Mouse (Mus musculus): Measurements from ENCODE around the gene Dhrs7. TPM values are rescaled to one million over a fixed set of nuclear protein-coding genes. Genes with fewer than 3 reads are reported as not detected.

Gene Dhrs7
- total RNA-seq, 1 experiment from 2014 or later = 262 TPM

- no peak for ATAC-seq (ENCODE audit: extremely low read depth, insufficient number of reproducible peaks, low FRiP score, poor library complexity, severe bottlenecking)
Observed at GRCm38 (mm10) chr12:72666015-72666414, 1.3 kb upstream of the Dhrs7 start.

DNA sequence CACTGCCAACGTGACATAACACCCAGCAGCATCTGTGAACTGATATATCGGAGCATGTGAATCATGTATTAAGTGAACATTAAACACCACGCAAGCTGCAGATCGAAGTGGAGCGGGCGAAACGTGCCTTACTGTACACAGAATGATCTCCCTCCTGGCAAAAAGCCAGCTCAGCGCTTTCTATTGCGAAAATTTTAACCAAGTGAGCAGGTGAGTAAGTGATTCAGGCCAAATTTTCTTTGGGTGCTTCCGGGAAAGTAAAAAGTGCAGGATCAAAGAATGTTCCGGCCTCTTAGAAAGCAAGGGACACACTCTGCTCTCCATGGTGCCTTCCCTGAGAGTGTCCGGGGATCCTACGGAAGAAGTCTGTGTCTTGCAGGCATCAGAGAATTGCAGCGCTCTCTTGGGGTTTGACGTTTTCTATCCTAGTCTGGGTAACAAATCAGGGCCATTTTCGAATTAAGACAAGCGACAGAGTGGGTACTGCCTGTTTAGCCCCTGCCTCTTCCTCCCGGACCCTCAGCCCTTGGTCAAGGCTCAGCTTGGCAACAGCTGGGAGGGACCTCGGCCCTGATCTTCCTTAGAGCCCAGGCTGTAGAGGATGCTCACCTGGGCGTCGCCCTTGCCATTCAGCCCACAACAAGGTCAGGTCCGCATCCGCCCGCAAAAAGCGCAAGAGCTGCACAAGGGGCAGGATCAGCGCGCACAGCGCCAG is 532 bp downstream of the Dhrs7 start:
- ATAC-seq (ENCODE audit: extremely low read depth, insufficient number of reproducible peaks, low FRiP score, poor library complexity, severe bottlenecking) = no peak

DNA sequence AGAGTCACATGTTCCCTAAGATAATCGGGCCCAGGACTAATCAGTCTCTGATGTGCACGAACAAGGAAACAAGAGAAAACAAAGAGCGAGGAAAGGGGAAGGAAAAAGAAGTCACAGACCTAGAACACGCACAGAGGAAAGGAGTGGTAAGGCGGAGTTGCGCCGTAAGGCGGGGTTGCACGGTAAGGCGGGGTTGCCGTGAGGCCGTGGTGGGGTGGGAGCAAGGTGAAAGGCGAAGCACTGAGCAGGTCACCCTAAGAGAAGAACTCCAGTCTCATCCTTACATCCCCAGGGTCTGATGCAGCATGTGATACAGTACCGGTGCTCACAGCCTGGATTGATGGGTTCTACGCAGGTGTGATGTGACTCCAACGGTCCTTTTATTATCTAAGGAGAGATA is 8.9 kb downstream of the Dhrs7 start:
- ATAC-seq (ENCODE audit: extremely low read depth, insufficient number of reproducible peaks, low FRiP score, poor library complexity, severe bottlenecking) = no peak

- ATAC-seq (ENCODE audit: extremely low read depth, insufficient number of reproducible peaks, low FRiP score, poor library complexity, severe bottlenecking) = 0 out of 2 replicates have a peak, but pooled peaks have one; percentile 33
Observed at GRCm38 (mm10) chr12:72654698-72655097, 10.0 kb downstream of the Dhrs7 start.

- ATAC-seq (ENCODE audit: extremely low read depth, insufficient number of reproducible peaks, low FRiP score, poor library complexity, severe bottlenecking) = no peak
Observed at GRCm38 (mm10) chr12:72649611-72650330, 14.9 kb downstream of the Dhrs7 start, which contains the start of gene Gm4756. Gm4756 (minus strand) TSS chr12:72649661.

DNA sequence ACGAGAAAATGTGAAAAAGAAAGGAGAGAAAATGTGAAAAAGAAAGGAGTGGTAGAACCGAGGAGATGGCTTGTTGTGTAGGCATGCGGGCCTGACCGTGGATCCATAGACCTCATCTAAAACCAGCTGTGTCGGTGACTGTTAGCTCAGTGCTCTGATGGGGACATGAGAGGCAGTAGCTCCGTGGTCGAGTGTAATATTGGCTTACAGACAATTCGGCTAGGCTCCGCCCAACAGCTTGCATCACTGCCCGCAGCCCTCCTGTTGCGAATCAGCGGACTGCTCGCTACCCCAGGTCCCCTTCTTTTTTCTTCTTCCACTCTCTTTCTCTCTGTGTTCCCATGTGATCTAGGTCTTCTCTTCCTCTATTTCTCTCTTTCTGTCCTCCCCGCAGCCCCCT is 15.8 kb downstream of the Dhrs7 start:
- ATAC-seq (ENCODE audit: extremely low read depth, insufficient number of reproducible peaks, low FRiP score, poor library complexity, severe bottlenecking) = no peak

GRCm38 (mm10) chr12:72638025-72638424 is 26.7 kb downstream of the Dhrs7 start:
- no peak for ATAC-seq (ENCODE audit: extremely low read depth, insufficient number of reproducible peaks, low FRiP score, poor library complexity, severe bottlenecking)

GRCm38 (mm10) chr12:72628751-72629150 is 36.0 kb downstream of the Dhrs7 start:
- ATAC-seq (ENCODE audit: extremely low read depth, insufficient number of reproducible peaks, low FRiP score, poor library complexity, severe bottlenecking) = no peak

DNA sequence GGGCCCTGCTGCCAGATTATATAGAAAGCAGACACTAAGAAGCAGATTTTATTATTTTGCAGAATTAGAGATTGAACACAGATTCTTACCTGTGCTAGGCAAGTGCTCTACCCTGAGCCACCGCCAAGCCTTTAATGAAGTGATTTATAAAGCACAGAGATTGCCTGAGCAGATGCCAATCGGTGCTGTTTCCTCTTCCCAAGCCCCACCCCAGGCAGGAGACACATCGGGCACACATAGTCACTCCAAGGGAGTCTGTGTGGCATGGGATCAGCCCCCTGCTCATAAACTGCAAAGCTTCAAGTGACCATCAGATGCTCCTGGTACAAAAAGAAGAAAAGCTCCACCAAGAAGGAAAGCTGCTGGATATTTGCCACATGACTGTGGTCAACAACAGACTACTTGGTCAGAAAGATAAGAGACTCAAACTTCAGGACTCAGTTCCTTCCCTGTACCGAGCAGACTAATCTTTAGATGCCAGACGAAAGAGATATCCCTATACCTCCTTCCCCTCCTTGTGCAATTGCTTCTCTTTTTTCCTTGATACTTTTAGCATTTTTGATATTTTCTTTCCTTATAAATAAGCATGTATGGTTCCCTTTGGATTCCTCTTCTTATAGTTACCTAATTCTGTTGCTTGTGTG is 41.7 kb downstream of the Dhrs7 start:
- no peak for ATAC-seq (ENCODE audit: extremely low read depth, insufficient number of reproducible peaks, low FRiP score, poor library complexity, severe bottlenecking)

GRCm38 (mm10) chr12:72621441-72621840 is 43.3 kb downstream of the Dhrs7 start:
- ATAC-seq (ENCODE audit: extremely low read depth, insufficient number of reproducible peaks, low FRiP score, poor library complexity, severe bottlenecking) = no peak

- ATAC-seq (ENCODE audit: extremely low read depth, insufficient number of reproducible peaks, low FRiP score, poor library complexity, severe bottlenecking) = no peak
Observed at GRCm38 (mm10) chr12:72620856-72621255, 43.9 kb downstream of the Dhrs7 start.

- ATAC-seq (ENCODE audit: extremely low read depth, insufficient number of reproducible peaks, low FRiP score, poor library complexity, severe bottlenecking) = no peak
Observed at GRCm38 (mm10) chr12:72612053-72612452, 52.7 kb downstream of the Dhrs7 start.

Other genes starting within 250 kb of the Dhrs7 start
- 0.12 TPM in 1 of 2 replicates, not detected in the other for gene Lrrc9, start 223.0 kb downstream of the Dhrs7 start, total RNA-seq (2017)
- gene Pcnx4, start 128.5 kb downstream of the Dhrs7 start, total RNA-seq (2017) = 1.4 and 1.6 TPM in 2 replicates
- gene Gm4756, start 15.2 kb downstream of the Dhrs7 start, total RNA-seq (2017) = not detected in 2 replicates
- gene Ppm1a, start 92.5 kb upstream of the Dhrs7 start, total RNA-seq (2017) = 148 and 157 TPM in 2 replicates

All from neutrophil, adult 5-6 weeks (primary cell).